Mouse (Mus musculus): ENCODE measurements around the gene Dennd4b. TPM values are rescaled to one million over a fixed set of nuclear protein-coding genes. Genes with fewer than 3 reads are reported as not detected.
A peak's percentile ranks its signal among the peaks of the same experiment; 100 is the strongest.
"Not testable (repeated sequence)": the region's sequence is repeated elsewhere in the genome, so short reads cannot be mapped to it uniquely, and the experiment has no call there.

Dennd4b gene
- total and polyA plus RNA-seq, 3 experiments = 35.7 to 45.6 (median 36.5) TPM

GRCm38 (mm10) chr3:90248746-90249100, 16.3 kb upstream of the Dennd4b start:
- Histone ChIP-seq H3K4me3 (peak overlapping the region; percentile 71), H3K79me2 (replicated peaks; ENCODE audit: control insufficient read depth, insufficient read depth, low read length) (no peaks in the 10 kb centered on the region), H3K9ac (ENCODE audit: low read depth, low read length) (peak overlapping the region; percentile 82), H3K27me3 (ENCODE audit: control insufficient read depth, insufficient read depth, low read length) (no peaks in the 10 kb centered on the region), H3K36me3 (ENCODE audit: control insufficient read depth, insufficient read depth, low read length) (no peaks in the 10 kb centered on the region; the same call in 1 of the 2 replicates), H3K27ac (peak overlapping the region; percentile 98), H3K4me1 (ENCODE audit: control insufficient read depth, insufficient read depth, low read length) (peaks cover 5% of the 10 kb centered on the region)
- peak in 1 of 2 experiments; percentile 64 for DNase-seq
- intact Hi-C loops (cut with DNase I) = no loop called here
- TF ChIP-seq POLR2A (IDR thresholded peaks at IDR 0.05; ENCODE audit: insufficient read depth, low read depth, low read length) (0 out of 2 replicates have a peak, but pooled peaks have one; percentile 7), CTCF (IDR thresholded peaks at IDR 0.05) (no peak), EP300 (IDR thresholded peaks at IDR 0.05; ENCODE audit: insufficient read depth, low read depth, low read length) (0 out of 2 replicates have a peak, but pooled peaks have one; percentile 8)
- WGBS = under 1% methylated on average over 10 of the region's 10 CpGs

- WGBS = 55% methylated on average over 6 of the region's 6 CpGs
- H3K9ac ChIP-seq (ENCODE audit: low read depth, low read length) = no peak overlapping the region
- no peak overlapping the region for H3K4me3 ChIP-seq
- H3K4me1 ChIP-seq (ENCODE audit: control insufficient read depth, insufficient read depth, low read length) = peaks cover 8% of the 10 kb centered on the region
- DNase-seq = no peak
- H3K27ac ChIP-seq = no peak overlapping the region
- no peak for TF ChIP-seq EP300 (IDR thresholded peaks at IDR 0.05; ENCODE audit: insufficient read depth, low read depth, low read length)
- TF ChIP-seq POLR2A (IDR thresholded peaks at IDR 0.05; ENCODE audit: insufficient read depth, low read depth, low read length) = no peak
- TF ChIP-seq CTCF (IDR thresholded peaks at IDR 0.05) = no peak
- H3K27me3 ChIP-seq (ENCODE audit: control insufficient read depth, insufficient read depth, low read length) = no peaks in the 10 kb centered on the region
- no peaks in the 10 kb centered on the region; the same call in 1 of the 2 replicates for H3K36me3 ChIP-seq (ENCODE audit: control insufficient read depth, insufficient read depth, low read length)
- intact Hi-C loops (cut with DNase I) = no loop called here
- H3K79me2 ChIP-seq (replicated peaks; ENCODE audit: control insufficient read depth, insufficient read depth, low read length) = peaks cover 3% of the 10 kb centered on the region; the same call in 1 of the 2 replicates
Observed at GRCm38 (mm10) chr3:90250791-90251190, 14.2 kb upstream of the Dennd4b start.

GRCm38 (mm10) chr3:90251731-90252226, 13.2 kb upstream of the Dennd4b start:
- H3K9ac ChIP-seq (ENCODE audit: low read depth, low read length); H3K36me3 ChIP-seq (ENCODE audit: control insufficient read depth, insufficient read depth, low read length); DNase-seq; H3K4me1 ChIP-seq (ENCODE audit: control insufficient read depth, insufficient read depth, low read length); H3K79me2 ChIP-seq (replicated peaks; ENCODE audit: control insufficient read depth, insufficient read depth, low read length); H3K27me3 ChIP-seq (ENCODE audit: control insufficient read depth, insufficient read depth, low read length); intact Hi-C loops (cut with DNase I); H3K4me3 ChIP-seq; H3K27ac ChIP-seq: not testable (repeated sequence)
- WGBS = 81% methylated on average over 11 of the region's 12 CpGs

GRCm38 (mm10) chr3:90252659-90253058, 12.3 kb upstream of the Dennd4b start:
- H3K27me3 ChIP-seq (ENCODE audit: control insufficient read depth, insufficient read depth, low read length); DNase-seq; H3K27ac ChIP-seq; H3K9ac ChIP-seq (ENCODE audit: low read depth, low read length); H3K4me1 ChIP-seq (ENCODE audit: control insufficient read depth, insufficient read depth, low read length); H3K4me3 ChIP-seq; H3K36me3 ChIP-seq (ENCODE audit: control insufficient read depth, insufficient read depth, low read length); intact Hi-C loops (cut with DNase I); H3K79me2 ChIP-seq (replicated peaks; ENCODE audit: control insufficient read depth, insufficient read depth, low read length): not testable (repeated sequence)
- 67% methylated on average over 2 of the region's 2 CpGs for WGBS

- H3K27me3 ChIP-seq (ENCODE audit: control insufficient read depth, insufficient read depth, low read length); H3K4me3 ChIP-seq; H3K36me3 ChIP-seq (ENCODE audit: control insufficient read depth, insufficient read depth, low read length); DNase-seq; H3K79me2 ChIP-seq (replicated peaks; ENCODE audit: control insufficient read depth, insufficient read depth, low read length); H3K27ac ChIP-seq; H3K9ac ChIP-seq (ENCODE audit: low read depth, low read length); H3K4me1 ChIP-seq (ENCODE audit: control insufficient read depth, insufficient read depth, low read length); intact Hi-C loops (cut with DNase I): not testable (repeated sequence)
- WGBS = 68% methylated on average over 1 of the region's 1 CpGs
Observed at GRCm38 (mm10) chr3:90253174-90253573, 11.8 kb upstream of the Dennd4b start.

GRCm38 (mm10) chr3:90253653-90254418, 11.1 kb upstream of the Dennd4b start, which contains the start of gene Crtc2:
Gene Crtc2, plus strand, starts transcription at chr3:90254163.
- Histone ChIP-seq H3K9ac (ENCODE audit: low read depth, low read length) (peak within 1 kb of the TSS; percentile 95), H3K27me3 (ENCODE audit: control insufficient read depth, insufficient read depth, low read length) (no peaks in the 10 kb centered on the region), H3K27ac (peak within 1 kb of the TSS; percentile 92), H3K4me1 (ENCODE audit: control insufficient read depth, insufficient read depth, low read length) (peaks cover 7% of the 10 kb centered on the region), H3K36me3 (ENCODE audit: control insufficient read depth, insufficient read depth, low read length) (no peaks in the 10 kb centered on the region; the same call in 1 of the 2 replicates), H3K4me3 (peak within 1 kb of the TSS; percentile 80), H3K79me2 (replicated peaks; ENCODE audit: control insufficient read depth, insufficient read depth, low read length) (peaks cover 3% of the 10 kb centered on the region; the same call in 1 of the 2 replicates)
- TF ChIP-seq EP300 (IDR thresholded peaks at IDR 0.05; ENCODE audit: insufficient read depth, low read depth, low read length) (peak; percentile 87; the same call in 1 of the 2 replicates), POLR2A (IDR thresholded peaks at IDR 0.05; ENCODE audit: insufficient read depth, low read depth, low read length) (0 out of 2 replicates have a peak, but pooled peaks have one; percentile 16), CTCF (IDR thresholded peaks at IDR 0.05) (no peak)
- intact Hi-C loops (cut with DNase I) = loop anchor here (2.0 kb wide), 2 partner anchors 23 to 33 kb away; partner anchors contain the start of gene Jtb
- DNase-seq = peak; percentile 92 to 98
- WGBS = under 1% methylated on average over 40 of the region's 40 CpGs
